In genomic region chr10:99115471-99116236, GRCm38 (mm10) we compare ENCODE assay signal across 12 mouse cellular contexts. TPM values are rescaled to one million over a fixed set of nuclear protein-coding genes. Genes with fewer than 3 reads are reported as not detected.
DNase-seq lines count a peak whose midpoint lies in the region; ATAC-seq and TF ChIP-seq lines count a peak whose summit lies in the region.
"Had no signal": no experiment of that assay in that cellular context is flagged by ENCODE, and none has a peak within 500 bp of the region (broad histone marks: within the 10 kb centered on the region; RNA-seq: fewer than 3 reads in every experiment).

No protein-coding gene starts in this region.

- ATAC-seq in hindbrain, embryonic 16.5 days: no peak
- no peak; the same call in 1 of the 2 replicates for ATAC-seq in intestine, embryonic 16.5 days
- ATAC-seq in cerebellum, adult (ENCODE audit: insufficient number of reproducible peaks, low FRiP score, low TSS enrichment): no peak; the same call in 1 of the 2 replicates
- no peak for ATAC-seq in forebrain, embryonic 13.5 days

- WGBS in hindbrain, embryonic 10.5 days: 59% methylated on average over 18 of the region's 18 CpGs
- 62% methylated on average over 18 of the region's 18 CpGs for WGBS in hindbrain, embryonic 16.5 days
- 60% methylated on average over 18 of the region's 18 CpGs for WGBS in thymus, adult 2 months
- WGBS in intestine, embryonic 16.5 days: 32% methylated on average over 18 of the region's 18 CpGs
- WGBS in forebrain, embryonic 13.5 days: 71% methylated on average over 18 of the region's 18 CpGs

- H3K9me3 ChIP-seq in hindbrain, embryonic 10.5 days: no peaks in the 10 kb centered on the region
- H3K9me3 ChIP-seq in hindbrain, embryonic 16.5 days (ENCODE audit: control insufficient read depth, low read length): no peaks in the 10 kb centered on the region
- no peaks in the 10 kb centered on the region for H3K9me3 ChIP-seq in intestine, embryonic 16.5 days (ENCODE audit: control insufficient read depth, low read length)
- H3K9me3 ChIP-seq in forebrain, embryonic 13.5 days (replicated peaks): no peaks in the 10 kb centered on the region
- H3K9me3 ChIP-seq: embryonic facial prominence, embryonic 13.5 days had no signal

- TF ChIP-seq CTCF in thymus, adult 2 months (IDR thresholded peaks at IDR 0.05; ENCODE audit: borderline replicate concordance, control insufficient read depth, extremely low read depth, insufficient read depth, low read length, poor library complexity): no peak

- TF ChIP-seq POLR2A in thymus, adult 2 months (IDR thresholded peaks at IDR 0.05; ENCODE audit: control insufficient read depth, extremely low read depth, insufficient read depth, low read length, poor library complexity): no peak

- peaks cover 25% of the 10 kb centered on the region; the same call in 1 of the 2 replicates for H3K4me1 ChIP-seq in hindbrain, embryonic 10.5 days (replicated peaks)
- H3K4me1 ChIP-seq in hindbrain, embryonic 16.5 days (ENCODE audit: control insufficient read depth, insufficient read depth, low read depth, low read length): peaks cover 6% of the 10 kb centered on the region; the same call in 1 of the 2 replicates
- H3K4me1 ChIP-seq in thymus, adult 2 months (replicated peaks; ENCODE audit: control insufficient read depth, insufficient read depth, low read length): peaks cover 48% of the 10 kb centered on the region
- H3K4me1 ChIP-seq in intestine, embryonic 16.5 days (ENCODE audit: control insufficient read depth, insufficient read depth, low read length): peaks cover 47% of the 10 kb centered on the region
- peaks cover 13% of the 10 kb centered on the region for H3K4me1 ChIP-seq in forebrain, embryonic 13.5 days

- DNase-seq in hindbrain, embryonic 10.5 days (ENCODE audit: low spot score): no peak
- DNase-seq in thymus, postnatal 0 days (ENCODE audit: low spot score): peak; percentile 31
- DNase-seq in thymus, adult 2 months: no peak
- DNase-seq in thymus, postnatal 4 days: peak; percentile 51
- DNase-seq: gastrocnemius, postnatal 25 days; lung, postnatal 36 days had no signal

- 0 out of 2 replicates have a peak overlapping the region, but pooled peaks have one; percentile 18 for H3K27ac ChIP-seq in hindbrain, embryonic 10.5 days
- H3K27ac ChIP-seq in hindbrain, embryonic 16.5 days (ENCODE audit: low read depth, low read length): no peak overlapping the region
- no peak overlapping the region for H3K27ac ChIP-seq in thymus, adult 2 months (ENCODE audit: control insufficient read depth, insufficient read depth, low read length)
- peak overlapping the region; percentile 72 for H3K27ac ChIP-seq in intestine, embryonic 16.5 days (ENCODE audit: low read length)
- no peak overlapping the region for H3K27ac ChIP-seq in forebrain, embryonic 13.5 days
- H3K27ac ChIP-seq: embryonic facial prominence, embryonic 13.5 days; left cerebral cortex, adult 2 months had no signal

- H3K36me3 ChIP-seq in hindbrain, embryonic 10.5 days: peaks cover 8% of the 10 kb centered on the region
- H3K36me3 ChIP-seq in hindbrain, embryonic 16.5 days (ENCODE audit: control insufficient read depth, insufficient read depth, low read length): no peaks in the 10 kb centered on the region
- no peaks in the 10 kb centered on the region for H3K36me3 ChIP-seq in thymus, adult 2 months (ENCODE audit: control insufficient read depth, insufficient read depth, low read length)
- H3K36me3 ChIP-seq in intestine, embryonic 16.5 days (ENCODE audit: control insufficient read depth, insufficient read depth, low read length): no peaks in the 10 kb centered on the region
- peaks cover 9% of the 10 kb centered on the region; the same call in 1 of the 2 replicates for H3K36me3 ChIP-seq in forebrain, embryonic 13.5 days (ENCODE audit: poor library complexity, severe bottlenecking)
- H3K36me3 ChIP-seq: embryonic facial prominence, embryonic 13.5 days had no signal

- H3K4me2 ChIP-seq in hindbrain, embryonic 16.5 days (ENCODE audit: low read length): no peak overlapping the region
- H3K4me2 ChIP-seq in intestine, embryonic 16.5 days (ENCODE audit: low read depth, low read length): peak overlapping the region; percentile 3; the same call in 1 of the 2 replicates
- H3K4me2 ChIP-seq in forebrain, embryonic 13.5 days: no peak overlapping the region
- H3K4me2 ChIP-seq: embryonic facial prominence, embryonic 13.5 days had no signal

- H3K9ac ChIP-seq in hindbrain, embryonic 16.5 days (ENCODE audit: low read depth, low read length): no peak overlapping the region
- no peak overlapping the region; the same call in 1 of the 2 replicates for H3K9ac ChIP-seq in intestine, embryonic 16.5 days (ENCODE audit: low read depth, low read length)
- no peak overlapping the region for H3K9ac ChIP-seq in forebrain, embryonic 13.5 days
- H3K9ac ChIP-seq: embryonic facial prominence, embryonic 13.5 days had no signal

- H3K27me3 ChIP-seq in hindbrain, embryonic 10.5 days (ENCODE audit: insufficient read depth, poor library complexity, severe bottlenecking): no peaks in the 10 kb centered on the region
- H3K27me3 ChIP-seq in hindbrain, embryonic 16.5 days (replicated peaks; ENCODE audit: control insufficient read depth, insufficient read depth, low read length): no peaks in the 10 kb centered on the region
- H3K27me3 ChIP-seq in thymus, adult 2 months (ENCODE audit: control insufficient read depth, insufficient read depth, low read length): no peaks in the 10 kb centered on the region
- H3K27me3 ChIP-seq in intestine, embryonic 16.5 days (replicated peaks; ENCODE audit: control insufficient read depth, insufficient read depth, low read length): no peaks in the 10 kb centered on the region
- H3K27me3 ChIP-seq in forebrain, embryonic 13.5 days: no peaks in the 10 kb centered on the region
- H3K27me3 ChIP-seq: embryonic facial prominence, embryonic 13.5 days had no signal

- no peak overlapping the region for H3K4me3 ChIP-seq in hindbrain, embryonic 10.5 days
- H3K4me3 ChIP-seq in hindbrain, embryonic 16.5 days (ENCODE audit: low read length): no peak overlapping the region
- no peak overlapping the region for H3K4me3 ChIP-seq in thymus, adult 2 months (ENCODE audit: control insufficient read depth, insufficient read depth, low read length)
- H3K4me3 ChIP-seq in intestine, embryonic 16.5 days (ENCODE audit: low read length): no peak overlapping the region
- no peak overlapping the region for H3K4me3 ChIP-seq in forebrain, embryonic 13.5 days
- H3K4me3 ChIP-seq: embryonic facial prominence, embryonic 13.5 days; left cerebral cortex, adult 2 months had no signal

RNA-seq across cellular contexts. Expression of gene Galnt4, which starts 7.7 kb away (rescaled TPM):
- 3.5 and 4.4 TPM in 2 replicates for polyA plus RNA-seq in hindbrain, embryonic 10.5 days (2016; fragmentation: Nextera tagmentation; extraction: Ambion mirVana)
- 2.9 and 3.3 TPM in 2 replicates for polyA plus RNA-seq in hindbrain, embryonic 16.5 days (2015; fragmentation: Nextera tagmentation; extraction: Ambion mirVana)
- polyA plus RNA-seq in thymus, postnatal 0 days (2015; fragmentation: Nextera tagmentation; extraction: Ambion mirVana): 7.0 and 7.9 TPM in 2 replicates
- 4.2 and 4.6 TPM in 2 replicates for polyA plus RNA-seq in thymus, adult 2 months (2012; rRNA removed)
- polyA plus RNA-seq in intestine, embryonic 16.5 days (2015; fragmentation: Nextera tagmentation; extraction: Ambion mirVana): 19.3 and 21.6 TPM in 2 replicates
- 2.4 and 3.1 TPM in 2 replicates for polyA plus RNA-seq in forebrain, embryonic 13.5 days (2015; fragmentation: Nextera tagmentation; extraction: Ambion mirVana)

RNA-seq across cellular contexts. Expression of gene Poc1b, which starts 8.8 kb away (rescaled TPM):
- 27.6 and 33.4 TPM in 2 replicates for polyA plus RNA-seq in hindbrain, embryonic 10.5 days (2016; fragmentation: Nextera tagmentation; extraction: Ambion mirVana)
- 9.1 and 13.3 TPM in 2 replicates for polyA plus RNA-seq in hindbrain, embryonic 16.5 days (2015; fragmentation: Nextera tagmentation; extraction: Ambion mirVana)
- polyA plus RNA-seq in thymus, postnatal 0 days (2015; fragmentation: Nextera tagmentation; extraction: Ambion mirVana): 8.4 and 11.9 TPM in 2 replicates
- 11.0 and 11.4 TPM in 2 replicates for polyA plus RNA-seq in thymus, adult 2 months (2012; rRNA removed)
- 20.1 and 20.5 TPM in 2 replicates for polyA plus RNA-seq in intestine, embryonic 16.5 days (2015; fragmentation: Nextera tagmentation; extraction: Ambion mirVana)
- 16.0 and 17.3 TPM in 2 replicates for polyA plus RNA-seq in forebrain, embryonic 13.5 days (2015; fragmentation: Nextera tagmentation; extraction: Ambion mirVana)

RNA-seq across cellular contexts. Expression of gene Phxr2, which starts 10.5 kb away (rescaled TPM):
- polyA plus RNA-seq in hindbrain, embryonic 10.5 days (2016; fragmentation: Nextera tagmentation; extraction: Ambion mirVana): 0.24 TPM in 1 of 2 replicates, not detected in the other
- 0.14 TPM in 1 of 2 replicates, not detected in the other for polyA plus RNA-seq in hindbrain, embryonic 16.5 days (2015; fragmentation: Nextera tagmentation; extraction: Ambion mirVana)
- 0.43 and 0.50 TPM in 2 replicates for polyA plus RNA-seq in thymus, postnatal 0 days (2015; fragmentation: Nextera tagmentation; extraction: Ambion mirVana)
- 0.57 and 0.74 TPM in 2 replicates for polyA plus RNA-seq in thymus, adult 2 months (2012; rRNA removed)
- polyA plus RNA-seq in intestine, embryonic 16.5 days (2015; fragmentation: Nextera tagmentation; extraction: Ambion mirVana): not detected in 2 replicates
- polyA plus RNA-seq in forebrain, embryonic 13.5 days (2015; fragmentation: Nextera tagmentation; extraction: Ambion mirVana): 0.15 TPM in 1 of 2 replicates, not detected in the other
- polyA plus RNA-seq: embryonic facial prominence, embryonic 13.5 days had no signal

Comparison
In these comparisons a context has a peak if more than half of its experiments do, and no peak if none do; other contexts are left out.
1. DNase-seq: peak in thymus, postnatal 0 days (single experiment) and thymus, postnatal 4 days (single experiment); none in hindbrain, embryonic 10.5 days (single experiment) and thymus, adult 2 months (single experiment).
2. H3K27ac ChIP-seq: peak in hindbrain, embryonic 10.5 days (single experiment) and intestine, embryonic 16.5 days (single experiment); none in hindbrain, embryonic 16.5 days (single experiment), thymus, adult 2 months (single experiment) and forebrain, embryonic 13.5 days (single experiment).